Mouse (Mus musculus) stomach, postnatal 0 days (tissue): ENCODE results near the gene Myzap. TPM values are rescaled to one million over a fixed set of nuclear protein-coding genes. Genes with fewer than 3 reads are reported as not detected.
A peak's percentile ranks its signal among the peaks of the same experiment; 100 is the strongest.

Experiments
- ATAC-seq: fragments of 200-750 bp; cut with Nextera tagmentation; 2 replicates; pipeline ENCODE4 v1.8.0; 2017; ENCODE audit not compliant: low FRiP score, low TSS enrichment
- DNase-seq: peaks from one replicate; pipeline ENCODE4 v3.0.0-alpha.2; 2016; ENCODE audit warnings: low spot score
- H3K27ac ChIP-seq: fragments of 300-500 bp; sonication (generic); replicated peaks from 2 replicates; pipeline ENCODE4 v1.5.1; 2014; ENCODE audit warnings: mild to moderate bottlenecking, control low read depth
- H3K27me3 ChIP-seq: fragments of 300-500 bp; sonication (generic); 2 replicates; pipeline ENCODE4 v1.6.1; 2014; ENCODE audit warnings: low read length; ENCODE audit not compliant: control insufficient read depth, insufficient read depth
- H3K36me3 ChIP-seq: fragments of 300-500 bp; sonication (generic); 2 replicates; pipeline ENCODE4 v1.6.1; 2014; ENCODE audit warnings: low read length, mixed read lengths; ENCODE audit not compliant: control insufficient read depth, insufficient read depth
- H3K4me1 ChIP-seq: fragments of 300-500 bp; sonication (generic); replicated peaks from 2 replicates; pipeline ENCODE4 v1.6.1; 2014; ENCODE audit warnings: antibody characterized with exemption; ENCODE audit not compliant: control insufficient read depth, insufficient read depth
- H3K4me2 ChIP-seq: fragments of 300-500 bp; sonication (generic); replicated peaks from 2 replicates; pipeline ENCODE4 v1.6.1; 2014; ENCODE audit warnings: low read depth, mild to moderate bottlenecking, control low read depth, moderate library complexity
- H3K4me3 ChIP-seq: fragments of 300-500 bp; sonication (generic); 2 replicates; pipeline ENCODE4 v1.5.1; 2014; ENCODE audit warnings: low read depth, low read length, control low read depth
- H3K9ac ChIP-seq: fragments of 300-500 bp; sonication (generic); 2 replicates; pipeline ENCODE4 v1.6.1; 2014; ENCODE audit warnings: mild to moderate bottlenecking, low read length, control low read depth, mixed read lengths
- H3K9me3 ChIP-seq: fragments of 300-500 bp; sonication (generic); 2 replicates; pipeline ENCODE4 v1.6.1; 2016; ENCODE audit warnings: low read length; ENCODE audit not compliant: control insufficient read depth
- CTCF ChIP-seq: IDR thresholded peaks from 2 replicates; pipeline ENCODE4 v1.5.1; 2016; ENCODE audit warnings: antibody characterized with exemption, low read depth, mild to moderate bottlenecking, moderate library complexity
- EP300 ChIP-seq: optimal IDR thresholded peaks from 2 replicates; pipeline ENCODE3; 2016; ENCODE audit warnings: antibody characterized with exemption
- WGBS: fragments of 180-500 bp; shearing (Covaris S2); extraction: QIAGEN DNeasy Blood & Tissue Kit; methylation state at CpG from one replicate; pipeline ENCODE4 v1.1.7; 2014; 5-methylcytosine and 5-hydroxymethylcytosine counted together
- polyA plus RNA-seq: library from polyadenylated mRNA; unstranded; fragments of >200 nt; fragmentation: Nextera tagmentation; extraction: Ambion mirVana; gene quantifications from 2 replicates; pipeline ENCODE4 v1.2.1, GENCODE M21; 2015

Myzap gene
- polyA plus RNA-seq, 1 experiment from 2014 or later = 25.7 TPM

DNA sequence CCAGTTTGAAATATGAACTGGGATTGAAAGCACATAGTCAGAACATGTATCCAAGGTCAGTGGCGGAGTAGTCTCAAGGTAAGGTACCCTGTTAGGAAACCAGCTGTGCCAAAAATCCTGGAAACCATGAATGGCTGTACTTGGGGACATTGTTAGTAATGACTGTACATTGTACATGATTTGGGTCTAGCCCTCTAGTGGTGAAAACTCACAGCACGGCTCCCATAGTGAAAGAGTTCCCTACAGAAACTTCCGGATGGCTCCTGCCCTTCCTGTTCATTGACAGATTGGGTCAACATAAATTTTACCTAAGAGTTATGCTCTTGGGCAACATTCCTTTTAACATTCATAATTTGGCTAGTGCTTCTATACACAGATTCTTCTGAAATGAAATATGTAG lies 126.0 kb downstream of the Myzap start:
- Histone ChIP-seq H3K27me3 (no peaks in the 10 kb centered on the region), H3K9me3 (no peaks in the 10 kb centered on the region), H3K4me3 (no peak overlapping the region), H3K4me2 (no peak overlapping the region), H3K36me3 (no peaks in the 10 kb centered on the region), H3K9ac (no peak overlapping the region), H3K27ac (no peak overlapping the region), H3K4me1 (no peaks in the 10 kb centered on the region)
- ATAC-seq = no peak
- peak; percentile 34 for DNase-seq
- WGBS = 67% methylated on average over 3 of the region's 3 CpGs
- peak; percentile 77 for TF ChIP-seq CTCF
- no peak for TF ChIP-seq EP300

DNA sequence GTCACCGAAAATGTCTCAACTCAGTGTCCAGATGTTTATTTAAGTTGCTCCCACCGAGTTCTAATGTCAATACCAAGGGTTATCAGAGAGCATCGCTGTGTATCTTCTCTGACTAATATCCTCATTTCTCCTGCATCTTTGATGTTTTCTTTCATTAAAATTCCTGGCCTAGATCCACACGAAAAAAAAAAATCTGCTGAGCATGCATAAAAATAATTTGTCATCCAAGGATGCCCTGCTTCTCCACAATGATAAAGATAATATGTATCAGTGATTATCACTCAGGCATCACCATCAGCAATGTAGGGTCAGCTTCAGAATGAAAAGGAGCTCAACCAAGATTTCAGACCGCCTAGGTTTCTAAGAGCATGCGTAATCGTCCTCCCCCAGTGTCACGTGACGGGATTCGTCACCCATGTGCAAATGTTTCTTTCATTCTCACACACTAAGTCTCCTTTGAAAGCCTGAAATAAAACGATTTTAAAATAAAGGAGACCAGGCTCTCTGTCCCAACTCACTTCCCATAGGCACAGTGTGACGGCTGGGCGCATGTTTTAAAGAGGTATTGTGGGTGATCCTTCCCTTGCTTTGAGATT lies 129.0 kb downstream of the Myzap start:
- DNase-seq (no peak), ATAC-seq (no peak)
- no peak for TF ChIP-seq CTCF
- TF ChIP-seq EP300 = no peak
- Histone ChIP-seq H3K9ac (no peak overlapping the region), H3K27ac (no peak overlapping the region), H3K36me3 (no peaks in the 10 kb centered on the region), H3K4me2 (no peak overlapping the region), H3K4me1 (no peaks in the 10 kb centered on the region), H3K9me3 (no peaks in the 10 kb centered on the region), H3K27me3 (no peaks in the 10 kb centered on the region), H3K4me3 (no peak overlapping the region)
- 54% methylated on average over 13 of the region's 13 CpGs for WGBS

DNA sequence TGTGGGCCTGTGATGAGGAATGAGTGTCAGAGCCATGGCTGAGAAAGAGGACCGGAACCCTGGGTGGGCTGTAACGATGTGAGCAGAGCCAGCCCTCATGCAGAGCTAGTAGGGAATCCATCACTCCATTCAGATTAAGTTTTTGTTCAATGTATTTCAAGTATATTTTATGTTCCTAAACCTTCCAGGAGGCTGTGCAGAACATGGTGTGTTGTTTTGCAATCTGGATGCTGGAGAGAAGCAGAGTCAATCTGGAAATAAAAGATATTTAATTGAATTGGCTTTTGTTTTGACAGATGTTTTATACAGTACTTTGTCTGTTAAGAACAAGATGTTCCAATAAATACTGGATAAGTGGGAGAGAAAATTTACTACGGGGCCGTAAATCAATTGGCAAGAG lies 135.4 kb downstream of the Myzap start:
- Histone ChIP-seq H3K9me3 (no peaks in the 10 kb centered on the region), H3K36me3 (no peaks in the 10 kb centered on the region), H3K4me2 (no peak overlapping the region), H3K4me3 (no peak overlapping the region), H3K27me3 (no peaks in the 10 kb centered on the region), H3K4me1 (no peaks in the 10 kb centered on the region), H3K27ac (no peak overlapping the region), H3K9ac (no peak overlapping the region)
- DNase-seq = no peak
- no peak for ATAC-seq
- WGBS = 68% methylated on average over 4 of the region's 4 CpGs
- TF ChIP-seq EP300 (no peak), CTCF (no peak)

Other genes with a start within 250 kb of the Myzap start
- 149 and 155 TPM in 2 replicates for gene Polr2m, start 106.4 kb downstream of the Myzap start, polyA plus RNA-seq
- gene Cgnl1, start 179.2 kb upstream of the Myzap start, polyA plus RNA-seq = 5.2 and 6.3 TPM in 2 replicates